Mouse (Mus musculus) kidney, adult 10 weeks (tissue): ENCODE measurements around the gene Gm49630. TPM values are rescaled to one million over a fixed set of nuclear protein-coding genes. Genes with fewer than 3 reads are reported as not detected.

Source experiments
- polyA plus RNA-seq: library from polyadenylated mRNA; stranded (reverse); fragments of 350-450 nt; fragmentation: Illumina TruSeq; extraction: RNeasy Lipid Tissue Mini Kit (QIAGEN cat#74804); gene quantifications from one replicate; pipeline ENCODE4 v1.2.3, GENCODE M21; 2014; ENCODE audit warnings: low read depth, low replicate concordance

The Gm49630 gene
- polyA plus RNA-seq = not detected

DNA sequence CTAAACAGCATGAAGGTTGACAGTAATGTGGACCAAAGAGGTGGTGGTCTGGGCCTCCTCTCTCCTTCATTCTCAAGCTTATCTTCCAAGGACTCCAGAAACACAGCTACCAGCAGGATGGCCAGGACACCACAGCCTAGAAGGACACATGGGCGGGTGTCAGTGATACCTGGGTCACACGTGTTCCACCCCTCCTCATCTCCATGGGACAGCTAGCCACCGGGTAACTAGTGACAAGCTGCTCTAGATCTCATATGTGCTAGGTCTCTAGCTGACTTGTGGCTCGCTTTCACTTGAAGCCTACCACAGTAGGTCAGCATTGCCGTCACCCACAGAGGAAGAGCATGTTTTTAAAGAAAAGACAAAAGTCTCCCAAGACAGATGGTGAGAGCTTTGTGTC, at the start of gene Gm49630:
Gene Gm49630 (minus strand): TSS at position 101 of the 400 bp plus-strand sequence.

DNA sequence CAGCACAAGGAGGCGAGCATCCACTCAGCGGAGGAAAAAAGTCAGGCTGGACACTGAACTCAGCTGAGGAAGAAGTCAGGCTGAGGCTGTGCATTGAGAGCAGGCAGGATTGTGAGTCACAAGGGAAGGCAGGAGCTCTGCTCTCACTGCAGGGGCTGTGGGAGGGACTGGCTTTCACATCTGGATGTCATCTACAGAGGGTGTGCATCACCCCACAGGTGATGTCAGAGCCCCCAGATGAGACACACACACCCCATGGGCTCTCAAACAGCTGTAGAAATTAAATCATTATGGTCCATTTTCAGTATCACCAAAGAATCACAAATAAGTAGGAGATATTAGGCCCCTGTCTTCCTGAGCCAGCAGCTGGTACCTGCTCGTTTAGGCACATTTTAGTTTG, 13.6 kb upstream of the Gm49630 start, which contains the start of gene Unc93a2:
Gene Unc93a2 (minus strand): TSS at position 101 of the 400 bp plus-strand sequence.

GRCm38 (mm10) chr17:7352596-7352995, 19.2 kb downstream of the Gm49630 start, which contains the start of gene Ttll2:
Gene Ttll2 (minus strand): TSS chr17:7352696.

GRCm38 (mm10) chr17:7324346-7324745, 47.4 kb downstream of the Gm49630 start, which contains the start of gene Tcp10a:
Gene Tcp10a (plus strand): TSS chr17:7324646.

Other genes starting within 250 kb of the Gm49630 start
- gene Rps6ka2, start 201.9 kb downstream of the Gm49630 start, polyA plus RNA-seq = 0.49 TPM
- gene Tcp10a, start 47.3 kb downstream of the Gm49630 start, polyA plus RNA-seq = not detected
- not detected for gene Ttll2, start 19.3 kb downstream of the Gm49630 start, polyA plus RNA-seq
- gene Unc93a2, start 13.5 kb upstream of the Gm49630 start, polyA plus RNA-seq = not detected